Mouse (Mus musculus) ES-E14 (cell line): ENCODE results near the gene Pinlyp.

Experiments
- CHD2 ChIP-seq: IDR thresholded peaks from 2 replicates; pipeline ENCODE4 v1.6.1; 2014; ENCODE audit warnings: mild to moderate bottlenecking, low read depth, low read length, inconsistent platforms
- ZNF384 ChIP-seq: IDR thresholded peaks from 2 replicates; pipeline ENCODE4 v1.6.1; 2012; ENCODE audit warnings: low read depth, low read length, inconsistent platforms

DNA sequence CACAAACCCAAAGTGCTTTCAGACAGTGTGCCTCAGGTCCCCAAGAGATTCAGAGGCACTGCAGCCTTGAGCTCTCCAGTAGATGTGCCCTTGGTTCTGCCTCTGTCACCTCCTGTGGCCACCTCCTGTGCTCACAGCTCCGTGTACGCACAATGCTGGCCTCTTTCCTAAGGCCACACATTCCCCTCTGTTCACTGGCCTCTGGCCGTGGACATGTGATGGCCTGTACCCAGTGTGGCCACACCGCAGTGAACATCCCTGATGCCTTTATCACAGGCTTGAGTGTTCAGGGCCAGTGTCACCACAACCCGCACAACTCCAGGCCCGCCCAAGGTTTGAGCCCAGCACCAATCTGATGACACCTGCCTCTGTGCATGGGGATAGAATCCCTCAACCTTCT is 39.0 kb upstream of the Pinlyp start:
- no peak for TF ChIP-seq CHD2
- TF ChIP-seq ZNF384 = no peak
